Mouse (Mus musculus): Measurements from ENCODE around the gene Zfp87.

DNA sequence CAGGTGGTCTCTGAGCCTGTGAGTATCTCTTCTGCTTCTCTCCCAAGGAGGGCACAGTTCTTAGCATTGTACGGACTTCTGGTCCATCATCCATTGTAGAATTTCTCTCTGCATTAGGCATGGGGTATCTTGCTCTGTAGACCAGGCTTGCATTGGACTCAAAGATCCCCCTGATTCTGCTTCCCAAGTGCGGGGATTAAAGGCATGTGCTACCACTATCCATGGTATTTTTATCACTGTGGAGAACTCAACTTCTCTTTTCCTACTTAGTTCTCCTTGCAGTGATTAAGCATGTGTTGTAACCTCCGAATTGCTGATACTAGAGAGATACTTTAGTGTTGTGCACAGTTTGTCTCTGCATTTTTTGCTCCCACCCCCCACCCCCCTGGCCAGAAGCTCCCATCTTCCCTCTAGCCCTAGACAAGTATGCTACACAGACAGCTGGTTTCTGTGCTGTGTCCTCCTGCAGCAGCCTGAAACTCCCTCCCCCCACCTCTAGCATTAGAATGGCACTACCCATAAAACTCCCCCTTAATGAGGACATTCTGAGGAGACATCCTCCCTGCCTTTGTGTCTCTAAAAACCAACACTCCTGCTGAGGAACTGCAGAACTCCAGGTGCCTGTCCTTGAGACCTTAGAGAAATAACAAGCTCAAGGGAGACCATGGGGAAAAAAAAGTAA, 1.2 kb upstream of the Zfp87 start:
- no peak for TF ChIP-seq MAFK (IDR thresholded peaks at IDR 0.05; ENCODE audit: insufficient replicate concordance, low read length)
- no peak for TF ChIP-seq HCFC1 (IDR thresholded peaks at IDR 0.05; ENCODE audit: low read depth, low read length)
- TF ChIP-seq KAT2A (IDR thresholded peaks at IDR 0.05; ENCODE audit: insufficient replicate concordance, low read length) = no peak
- no peak for TF ChIP-seq USF1 (IDR thresholded peaks at IDR 0.05; ENCODE audit: low read depth, low read length)
- no peak for TF ChIP-seq CTCF (conservative IDR thresholded peaks at IDR 0.05 in 1 of 2, IDR thresholded peaks at IDR 0.05 in 1 of 2; ENCODE audit: low read depth in 2 of 2, low read length in 2 of 2)
